In genomic region chr17:78137986-78138385, GRCm38 (mm10) we compare ENCODE assay signal across 27 mouse cellular contexts.
"Had no signal": no experiment of that assay in that cellular context is flagged by ENCODE, and none has a peak within 500 bp of the region (broad histone marks: within the 10 kb centered on the region; RNA-seq: fewer than 3 reads in every experiment).

No protein-coding gene starts in this region.

- H3K36me3 ChIP-seq: heart, embryonic 13.5 days; heart, embryonic 15.5 days; hindbrain, embryonic 13.5 days; hindbrain, embryonic 15.5 days; kidney, embryonic 15.5 days; limb, embryonic 13.5 days; limb, embryonic 15.5 days; liver, embryonic 12.5 days had no signal

- H3K27ac ChIP-seq: heart, adult 2 months; heart, embryonic 13.5 days; heart, embryonic 15.5 days; hindbrain, embryonic 13.5 days; hindbrain, embryonic 15.5 days; hindbrain, postnatal 0 days; kidney, embryonic 15.5 days; kidney, postnatal 0 days; limb, embryonic 13.5 days; limb, embryonic 15.5 days; liver, embryonic 12.5 days; liver, embryonic 14.5 days had no signal

- ATAC-seq: hindbrain, postnatal 0 days; intestine, embryonic 16.5 days; liver, embryonic 12.5 days had no signal

- H3K9ac ChIP-seq: heart, embryonic 13.5 days; heart, embryonic 15.5 days; hindbrain, embryonic 13.5 days; hindbrain, embryonic 15.5 days; kidney, embryonic 15.5 days; limb, embryonic 13.5 days; limb, embryonic 15.5 days; liver, embryonic 12.5 days; liver, embryonic 14.5 days had no signal

- H3K4me2 ChIP-seq: heart, embryonic 11.5 days; heart, embryonic 13.5 days; heart, embryonic 15.5 days; hindbrain, embryonic 13.5 days; hindbrain, embryonic 15.5 days; kidney, embryonic 15.5 days; limb, embryonic 13.5 days; limb, embryonic 15.5 days; liver, embryonic 12.5 days had no signal

- H3K27me3 ChIP-seq: heart, embryonic 13.5 days; heart, embryonic 15.5 days; hindbrain, embryonic 13.5 days; hindbrain, embryonic 15.5 days; kidney, embryonic 15.5 days; limb, embryonic 13.5 days; limb, embryonic 15.5 days; liver, embryonic 12.5 days had no signal

- DNase-seq: gastrocnemius, postnatal 14 days; gastrocnemius, postnatal 36 days; heart, adult 11 months; heart, adult 2 months; heart, postnatal 14 days; heart, postnatal 36 days; kidney, adult 11 months; kidney, adult 2 months; kidney, adult 9 months; kidney, postnatal 14 days; kidney, postnatal 36 days; layer of hippocampus, adult 9-11 months; layer of hippocampus, postnatal 36 days; left cerebral cortex, postnatal 4 days had no signal

- H3K4me3 ChIP-seq: heart, adult 2 months; heart, embryonic 13.5 days; heart, embryonic 15.5 days; hindbrain, embryonic 13.5 days; hindbrain, embryonic 15.5 days; kidney, embryonic 15.5 days; limb, embryonic 13.5 days; limb, embryonic 15.5 days; liver, embryonic 12.5 days had no signal

- H3K9me3 ChIP-seq: heart, embryonic 13.5 days; heart, embryonic 15.5 days; hindbrain, embryonic 13.5 days; hindbrain, embryonic 15.5 days; kidney, embryonic 15.5 days; limb, embryonic 13.5 days; limb, embryonic 15.5 days; liver, embryonic 12.5 days had no signal

- H3K4me1 ChIP-seq: heart, embryonic 13.5 days; heart, embryonic 15.5 days; hindbrain, embryonic 13.5 days; hindbrain, embryonic 15.5 days; kidney, embryonic 15.5 days; limb, embryonic 13.5 days; limb, embryonic 15.5 days; liver, embryonic 12.5 days had no signal
